Mouse (Mus musculus) midbrain, embryonic 14.5 days (tissue): ENCODE measurements around the gene Utp20. TPM values are rescaled to one million over a fixed set of nuclear protein-coding genes. Genes with fewer than 3 reads are reported as not detected.
"Not testable (repeated sequence)": the region's sequence is repeated elsewhere in the genome, so short reads cannot be mapped to it uniquely, and the experiment has no call there.

Experiments used
- ATAC-seq: fragments of 200-750 bp; cut with Nextera tagmentation; 2 replicates; pipeline ENCODE4 v1.8.0; 2017; ENCODE audit warnings: moderate number of reproducible peaks, moderate library complexity; ENCODE audit not compliant: low FRiP score, low TSS enrichment
- DNase-seq: peaks from one replicate; pipeline ENCODE4 v3.0.0-alpha.2; 2015
- H3K27ac ChIP-seq: fragments of 300-500 bp; sonication (generic); replicated peaks from 2 replicates; pipeline ENCODE4 v1.5.1; 2014; ENCODE audit warnings: mild to moderate bottlenecking, low read depth, low read length, moderate library complexity
- H3K27me3 ChIP-seq: fragments of 300-500 bp; sonication (generic); 2 replicates; pipeline ENCODE4 v1.6.1; 2014; ENCODE audit warnings: low read length, control low read depth, mixed read lengths; ENCODE audit not compliant: control insufficient read depth, insufficient read depth
- H3K36me3 ChIP-seq: fragments of 300-500 bp; sonication (generic); 2 replicates; pipeline ENCODE4 v1.6.1; 2014; ENCODE audit warnings: low read length, control low read depth; ENCODE audit not compliant: control insufficient read depth, insufficient read depth
- H3K4me1 ChIP-seq: fragments of 300-500 bp; sonication (generic); 2 replicates; pipeline ENCODE4 v1.6.1; 2014; ENCODE audit warnings: mild to moderate bottlenecking, antibody characterized with exemption, low read length, control low read depth; ENCODE audit not compliant: control insufficient read depth, insufficient read depth
- H3K4me2 ChIP-seq: fragments of 300-500 bp; sonication (generic); 2 replicates; pipeline ENCODE4 v1.6.1; 2014; ENCODE audit warnings: mild to moderate bottlenecking, low read length, moderate library complexity
- H3K4me3 ChIP-seq: fragments of 300-500 bp; sonication (generic); replicated peaks from 2 replicates; pipeline ENCODE4 v1.5.1; 2014; ENCODE audit warnings: low read depth, low read length
- H3K9ac ChIP-seq: fragments of 300-500 bp; sonication (generic); replicated peaks from 2 replicates; pipeline ENCODE4 v1.6.1; 2014; ENCODE audit warnings: mild to moderate bottlenecking, low read length, moderate library complexity
- H3K9me3 ChIP-seq: fragments of 300-500 bp; sonication (generic); 2 replicates; pipeline ENCODE4 v1.6.1; 2016; ENCODE audit warnings: low read length, control low read depth, mixed read lengths; ENCODE audit not compliant: control insufficient read depth
- WGBS: fragments of 180-500 bp; shearing (Covaris S2); extraction: QIAGEN DNeasy Blood & Tissue Kit; methylation state at CpG from one replicate; pipeline ENCODE4 v1.1.7; 2014; 5-methylcytosine and 5-hydroxymethylcytosine counted together
- polyA plus RNA-seq: library from polyadenylated mRNA; unstranded; fragments of >200 nt; fragmentation: Nextera tagmentation; extraction: Ambion mirVana; gene quantifications from 2 replicates; pipeline ENCODE4 v1.2.1, GENCODE M21; 2014

The Utp20 gene
- polyA plus RNA-seq, 1 experiment from 2014 or later, result 12.7 TPM

DNA sequence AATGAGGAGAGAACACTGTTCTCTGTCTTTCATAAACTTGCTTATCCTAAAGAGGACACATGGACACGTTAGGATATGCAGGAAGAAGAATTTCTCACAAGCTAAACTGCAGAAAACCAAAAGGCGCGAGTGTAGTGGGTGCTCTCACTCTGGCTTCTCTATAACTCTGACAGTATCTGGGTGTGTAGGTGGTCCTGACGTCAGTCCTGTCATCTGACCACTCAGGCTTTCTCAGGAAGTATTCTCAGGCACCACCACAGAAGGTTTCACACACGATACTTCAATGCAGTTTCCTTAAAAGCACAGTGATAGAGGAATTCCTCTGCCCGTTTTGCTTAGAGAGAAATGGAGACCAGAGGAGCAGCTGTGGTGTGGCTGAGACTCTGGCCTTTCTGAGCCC, 50.4 kb downstream of the Utp20 start:
- Histone ChIP-seq H3K9ac (no peak overlapping the region), H3K4me2 (no peak overlapping the region), H3K27me3 (no peaks in the 10 kb centered on the region), H3K36me3 (peaks cover 40% of the 10 kb centered on the region), H3K4me1 (no peaks in the 10 kb centered on the region), H3K4me3 (no peak overlapping the region), H3K9me3 (no peaks in the 10 kb centered on the region), H3K27ac (no peak overlapping the region)
- WGBS, result 95% methylated on average over 6 of the region's 6 CpGs
- DNase-seq, result no peak
- no peak for ATAC-seq

- WGBS, result 95% methylated on average over 5 of the region's 5 CpGs
- not testable (repeated sequence) for H3K9me3 ChIP-seq, H3K27me3 ChIP-seq, H3K9ac ChIP-seq, H3K4me2 ChIP-seq, ATAC-seq, H3K4me1 ChIP-seq, H3K27ac ChIP-seq, DNase-seq, H3K4me3 ChIP-seq
- H3K36me3 ChIP-seq, result peaks cover 52% of the 10 kb centered on the region
Measured at GRCm38 (mm10) chr10:88772965-88773364, 53.6 kb downstream of the Utp20 start.

- no peak for DNase-seq
- Histone ChIP-seq H3K9ac (no peak overlapping the region), H3K4me3 (no peak overlapping the region), H3K36me3 (peaks cover 64% of the 10 kb centered on the region), H3K4me1 (no peaks in the 10 kb centered on the region), H3K27me3 (no peaks in the 10 kb centered on the region), H3K9me3 (no peaks in the 10 kb centered on the region), H3K27ac (no peak overlapping the region), H3K4me2 (no peak overlapping the region)
- 93% methylated on average over 7 of the region's 7 CpGs for WGBS
- no peak for ATAC-seq
Measured at GRCm38 (mm10) chr10:88769676-88770075, 56.9 kb downstream of the Utp20 start.

DNA sequence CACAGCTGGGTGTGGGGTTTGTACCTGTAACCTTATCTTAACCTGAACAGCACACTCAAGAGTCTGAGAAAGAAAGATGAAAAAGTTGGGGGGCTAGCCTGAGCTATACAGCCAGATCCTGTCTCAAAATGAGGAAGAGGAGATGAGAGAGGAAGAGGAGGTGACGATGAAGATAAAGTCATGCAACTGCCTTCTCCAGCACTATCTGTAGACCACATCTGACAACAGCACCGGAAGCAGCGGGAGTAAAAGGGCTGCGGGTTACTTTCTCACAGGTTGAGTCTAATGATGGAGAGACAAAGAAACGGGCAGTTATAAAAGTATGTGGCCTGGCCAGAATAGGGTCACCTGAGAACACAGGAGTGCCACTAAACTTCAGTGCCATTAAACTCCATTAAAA, 57.6 kb downstream of the Utp20 start:
- Histone ChIP-seq H3K4me1 (no peaks in the 10 kb centered on the region), H3K36me3 (peaks cover 69% of the 10 kb centered on the region), H3K9ac (no peak overlapping the region), H3K27ac (no peak overlapping the region), H3K27me3 (no peaks in the 10 kb centered on the region), H3K4me2 (no peak overlapping the region), H3K9me3 (no peaks in the 10 kb centered on the region), H3K4me3 (no peak overlapping the region)
- DNase-seq (no peak), ATAC-seq (no peak)
- 94% methylated on average over 5 of the region's 5 CpGs for WGBS

- Histone ChIP-seq H3K4me3 (no peak overlapping the region), H3K27ac (no peak overlapping the region), H3K36me3 (peaks cover 83% of the 10 kb centered on the region), H3K9me3 (no peaks in the 10 kb centered on the region), H3K4me1 (no peaks in the 10 kb centered on the region), H3K27me3 (no peaks in the 10 kb centered on the region), H3K4me2 (no peak overlapping the region), H3K9ac (no peak overlapping the region)
- WGBS, result 92% methylated on average over 15 of the region's 15 CpGs
- DNase-seq (no peak), ATAC-seq (no peak)
Measured at GRCm38 (mm10) chr10:88765431-88766142, 61.0 kb downstream of the Utp20 start.

DNA sequence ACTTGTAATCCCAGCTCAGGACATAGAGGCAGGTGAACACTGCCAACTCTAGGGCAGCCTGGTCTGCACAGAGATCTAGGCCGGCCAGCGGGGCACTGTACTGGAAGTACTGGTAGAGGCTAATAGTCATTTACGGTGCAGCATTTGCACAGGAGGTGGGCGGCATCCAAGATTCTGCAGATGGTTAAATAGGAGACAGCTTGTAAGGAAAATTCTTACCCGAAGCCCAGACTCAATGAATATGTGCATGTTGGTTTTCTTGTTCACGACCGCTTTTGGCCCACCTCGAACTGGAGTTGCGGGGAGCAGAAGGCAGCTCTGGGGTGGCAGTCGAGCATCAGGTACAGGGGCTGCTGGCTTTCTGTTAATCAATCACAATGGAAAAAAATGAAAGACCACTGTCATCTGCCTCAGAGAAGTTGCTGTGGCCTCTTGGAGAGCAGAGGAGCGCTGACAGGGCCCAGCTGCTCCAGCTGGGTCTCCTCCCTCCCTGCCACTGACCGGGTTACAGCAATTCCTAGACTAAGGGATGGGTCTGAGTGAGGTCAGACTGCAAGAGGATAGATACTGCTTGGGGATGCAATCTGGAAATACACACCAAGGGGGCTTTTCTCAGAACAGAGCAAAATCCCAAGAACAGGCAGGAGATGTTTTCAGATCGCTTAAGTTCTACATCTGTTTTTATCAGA, 64.9 kb downstream of the Utp20 start:
- no peak for ATAC-seq
- H3K27ac ChIP-seq, result no peak overlapping the region
- no peak overlapping the region for H3K9ac ChIP-seq
- H3K4me2 ChIP-seq, result no peak overlapping the region
- peaks cover 85% of the 10 kb centered on the region for H3K36me3 ChIP-seq
- no peak overlapping the region for H3K4me3 ChIP-seq
- WGBS, result 97% methylated on average over 13 of the region's 13 CpGs
- H3K27me3 ChIP-seq, result no peaks in the 10 kb centered on the region
- no peaks in the 10 kb centered on the region for H3K9me3 ChIP-seq
- H3K4me1 ChIP-seq, result no peaks in the 10 kb centered on the region
- no peak for DNase-seq

DNA sequence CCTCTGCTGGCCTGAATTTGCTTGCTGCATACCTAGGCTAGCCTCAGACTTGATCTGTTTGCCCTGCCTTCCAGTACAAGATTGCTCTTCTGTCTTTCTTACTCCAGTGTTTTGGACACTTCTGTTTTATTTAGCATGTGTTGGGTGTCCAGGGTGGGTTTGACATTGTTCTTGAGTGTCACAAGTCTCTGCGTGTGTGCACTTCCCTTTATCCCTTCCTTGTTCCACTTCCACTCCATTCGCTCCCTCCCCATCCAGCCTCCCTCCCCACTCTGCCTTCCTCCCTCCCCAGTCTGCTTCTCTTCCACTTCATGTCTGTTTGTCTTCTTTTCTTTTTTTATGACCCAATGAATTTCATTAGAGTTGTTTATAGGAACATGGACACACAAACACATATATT, 85.2 kb downstream of the Utp20 start:
- Histone ChIP-seq H3K36me3 (peaks cover 71% of the 10 kb centered on the region), H3K9me3 (no peaks in the 10 kb centered on the region), H3K27ac (no peak overlapping the region), H3K4me3 (no peak overlapping the region), H3K4me2 (no peak overlapping the region), H3K9ac (no peak overlapping the region), H3K4me1 (no peaks in the 10 kb centered on the region), H3K27me3 (no peaks in the 10 kb centered on the region)
- 88% methylated on average over 2 of the region's 2 CpGs for WGBS
- DNase-seq (no peak), ATAC-seq (no peak)

- no peaks in the 10 kb centered on the region for H3K4me1 ChIP-seq
- 94% methylated on average over 5 of the region's 5 CpGs for WGBS
- H3K9me3 ChIP-seq, result no peaks in the 10 kb centered on the region
- peaks cover 74% of the 10 kb centered on the region for H3K36me3 ChIP-seq
- H3K4me3 ChIP-seq, result no peak overlapping the region
- ATAC-seq (no peak), DNase-seq (no peak)
- no peak overlapping the region for H3K9ac ChIP-seq
- H3K27me3 ChIP-seq, result no peaks in the 10 kb centered on the region
- H3K27ac ChIP-seq, result no peak overlapping the region
- H3K4me2 ChIP-seq, result no peak overlapping the region
Measured at GRCm38 (mm10) chr10:88740781-88741180, 85.8 kb downstream of the Utp20 start.

- DNase-seq, result no peak
- H3K36me3 ChIP-seq, result peaks cover 67% of the 10 kb centered on the region
- no peak overlapping the region for H3K9ac ChIP-seq
- H3K27ac ChIP-seq, result no peak overlapping the region
- H3K9me3 ChIP-seq, result no peaks in the 10 kb centered on the region
- no peaks in the 10 kb centered on the region for H3K27me3 ChIP-seq
- no peak overlapping the region for H3K4me3 ChIP-seq
- ATAC-seq, result no peak
- H3K4me1 ChIP-seq, result no peaks in the 10 kb centered on the region
- WGBS, result 97% methylated on average over 1 of the region's 1 CpGs
- no peak overlapping the region for H3K4me2 ChIP-seq
Measured at GRCm38 (mm10) chr10:88739818-88740217, 86.8 kb downstream of the Utp20 start.
